Mouse (Mus musculus) embryonic facial prominence, embryonic 13.5 days (tissue): ENCODE measurements around the gene Colq. TPM values are rescaled to one million over a fixed set of nuclear protein-coding genes. Genes with fewer than 3 reads are reported as not detected.
"Not testable (repeated sequence)": the region's sequence is repeated elsewhere in the genome, so short reads cannot be mapped to it uniquely, and the experiment has no call there.

Source experiments
- ATAC-seq: fragments of 200-750 bp; cut with Nextera tagmentation; 2 replicates; pipeline ENCODE4 v1.8.0; 2017; ENCODE audit warnings: low read depth; ENCODE audit not compliant: insufficient number of reproducible peaks, insufficient read depth, low FRiP score, low TSS enrichment
- H3K27ac ChIP-seq: fragments of 300-500 bp; sonication (generic); 2 replicates; pipeline ENCODE4 v1.5.1; 2015; ENCODE audit warnings: moderate library complexity, mild to moderate bottlenecking, inconsistent platforms
- H3K27me3 ChIP-seq: fragments of 300-500 bp; sonication (generic); 2 replicates; pipeline ENCODE4 v1.6.1; 2015; ENCODE audit warnings: mild to moderate bottlenecking, inconsistent platforms
- H3K36me3 ChIP-seq: fragments of 300-500 bp; sonication (generic); 2 replicates; pipeline ENCODE4 v1.6.1; 2015; ENCODE audit warnings: mild to moderate bottlenecking, inconsistent platforms
- H3K4me1 ChIP-seq: fragments of 300-500 bp; sonication (generic); 2 replicates; pipeline ENCODE4 v1.6.1; 2015; ENCODE audit warnings: inconsistent platforms
- H3K4me2 ChIP-seq: fragments of 300-500 bp; sonication (generic); 2 replicates; pipeline ENCODE4 v1.6.1; 2015; ENCODE audit warnings: moderate library complexity, mild to moderate bottlenecking, inconsistent platforms
- H3K4me3 ChIP-seq: fragments of 300-500 bp; sonication (generic); 2 replicates; pipeline ENCODE4 v1.5.1; 2015; ENCODE audit warnings: mild to moderate bottlenecking, inconsistent platforms
- H3K9ac ChIP-seq: fragments of 300-500 bp; sonication (generic); 2 replicates; pipeline ENCODE4 v1.6.1; 2015; ENCODE audit warnings: mild to moderate bottlenecking, inconsistent platforms
- H3K9me3 ChIP-seq: fragments of 300-500 bp; sonication (generic); 2 replicates; pipeline ENCODE4 v1.6.1; 2016; ENCODE audit warnings: inconsistent platforms
- WGBS: fragments of 180-500 bp; shearing (Covaris S2); methylation state at CpG from one replicate; pipeline ENCODE4 v1.1.7; 2015; ENCODE audit warnings: mixed read lengths; 5-methylcytosine and 5-hydroxymethylcytosine counted together
- polyA plus RNA-seq: library from polyadenylated mRNA; unstranded; fragments of >200 nt; fragmentation: Nextera tagmentation; extraction: Ambion mirVana; gene quantifications from 2 replicates; pipeline ENCODE4 v1.2.1, GENCODE M21; 2015

Colq gene
- 0.39 and 0.47 TPM in 2 replicates for polyA plus RNA-seq

GRCm38 (mm10) chr14:31591243-31591642, at the start of gene Colq:
Colq (minus strand) TSS chr14:31591343.
- H3K9me3 ChIP-seq = no peaks in the 10 kb centered on the region
- 0 out of 2 replicates have a peak, but pooled peaks cover 3% of the 10 kb centered on the region for H3K4me1 ChIP-seq
- no peak within 1 kb of the TSS for H3K9ac ChIP-seq
- H3K4me2 ChIP-seq = no peak within 1 kb of the TSS
- H3K27ac ChIP-seq = no peak within 1 kb of the TSS
- no peak for ATAC-seq
- no peaks in the 10 kb centered on the region for H3K36me3 ChIP-seq
- no peak within 1 kb of the TSS for H3K4me3 ChIP-seq
- WGBS = 77% methylated on average over 3 of the region's 3 CpGs
- no peaks in the 10 kb centered on the region for H3K27me3 ChIP-seq

GRCm38 (mm10) chr14:31640346-31640889, 49.3 kb upstream of the Colq start, which contains the start of gene Gm49387:
Gm49387 (minus strand) TSS chr14:31640878.
- peak within 1 kb of the TSS; percentile 93 for H3K27ac ChIP-seq
- peak within 1 kb of the TSS; percentile 79 for H3K9ac ChIP-seq
- peak within 1 kb of the TSS; percentile 92 for H3K4me2 ChIP-seq
- no peaks in the 10 kb centered on the region for H3K36me3 ChIP-seq
- 4% methylated on average over 26 of the region's 26 CpGs for WGBS
- H3K27me3 ChIP-seq = no peaks in the 10 kb centered on the region
- peak within 1 kb of the TSS; percentile 66 for H3K4me3 ChIP-seq
- H3K9me3 ChIP-seq = no peaks in the 10 kb centered on the region
- peaks cover 15% of the 10 kb centered on the region for H3K4me1 ChIP-seq
- peak; percentile 15; the same call in 1 of the 2 replicates for ATAC-seq

DNA sequence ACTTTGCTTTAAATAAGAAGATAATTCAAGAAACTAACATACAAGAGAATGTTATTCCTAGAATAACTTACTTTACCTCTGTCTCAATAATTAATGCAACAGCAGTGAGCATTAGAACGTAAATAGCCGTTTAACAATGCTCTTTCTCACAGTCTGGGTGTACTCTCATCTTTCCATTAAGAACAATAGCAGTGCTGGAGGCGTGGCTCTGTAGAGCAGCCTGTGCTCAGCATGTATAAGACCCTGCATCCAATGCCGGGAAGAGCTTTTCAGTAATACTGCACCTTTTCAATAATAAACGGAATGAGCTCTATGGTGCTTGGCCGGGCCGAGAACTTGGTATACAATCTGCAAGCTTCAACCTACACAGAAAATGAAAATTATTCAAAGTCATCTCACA, 39.5 kb upstream of the Colq start:
- no peak overlapping the region for H3K4me2 ChIP-seq
- no peak overlapping the region for H3K9ac ChIP-seq
- H3K36me3 ChIP-seq = no peaks in the 10 kb centered on the region
- no peak overlapping the region for H3K27ac ChIP-seq
- H3K9me3 ChIP-seq = no peaks in the 10 kb centered on the region
- WGBS = 68% methylated on average over 7 of the region's 7 CpGs
- no peaks in the 10 kb centered on the region for H3K4me1 ChIP-seq
- H3K4me3 ChIP-seq = no peak overlapping the region
- ATAC-seq = no peak
- H3K27me3 ChIP-seq = no peaks in the 10 kb centered on the region

GRCm38 (mm10) chr14:31622748-31623147, 31.6 kb upstream of the Colq start:
- H3K27ac ChIP-seq = no peak overlapping the region
- ATAC-seq = no peak
- no peaks in the 10 kb centered on the region for H3K27me3 ChIP-seq
- no peak overlapping the region for H3K4me3 ChIP-seq
- H3K36me3 ChIP-seq = 0 out of 2 replicates have a peak, but pooled peaks cover 5% of the 10 kb centered on the region
- H3K9ac ChIP-seq = no peak overlapping the region
- no peaks in the 10 kb centered on the region for H3K4me1 ChIP-seq
- 83% methylated on average over 12 of the region's 12 CpGs for WGBS
- H3K4me2 ChIP-seq = no peak overlapping the region
- H3K9me3 ChIP-seq = no peaks in the 10 kb centered on the region

DNA sequence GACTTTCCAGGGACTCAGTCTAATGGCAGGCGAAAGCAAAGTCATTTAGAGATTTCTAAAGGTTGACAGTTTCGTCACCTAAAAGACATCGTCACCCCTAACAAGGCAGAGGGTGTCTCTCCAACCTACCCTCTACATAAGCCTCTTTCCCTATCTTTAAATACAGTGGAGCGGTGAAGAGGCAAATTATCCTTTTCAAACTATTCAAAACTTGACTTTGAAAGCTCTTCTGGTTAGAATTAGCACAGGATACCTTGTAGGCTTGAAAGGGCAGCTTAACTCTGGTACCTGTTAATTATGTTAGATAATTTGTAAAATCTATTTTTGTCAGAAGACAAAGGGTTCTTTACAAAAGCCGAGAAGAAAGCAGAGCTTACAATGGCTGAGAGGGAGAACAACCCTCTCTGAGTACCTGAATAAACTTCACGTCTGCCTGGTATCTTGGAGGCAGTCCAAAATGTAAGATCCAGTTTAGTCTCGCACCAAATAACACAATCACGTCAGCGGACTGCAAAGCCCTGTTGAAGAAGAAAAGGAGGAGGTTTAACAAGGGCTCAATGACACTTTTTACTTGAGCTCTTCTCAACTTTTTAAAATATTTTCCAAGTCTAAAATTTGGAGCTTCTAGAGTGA, 29.6 kb upstream of the Colq start:
- Histone ChIP-seq H3K36me3 (0 out of 2 replicates have a peak, but pooled peaks cover 5% of the 10 kb centered on the region), H3K9me3 (no peaks in the 10 kb centered on the region), H3K4me1 (no peaks in the 10 kb centered on the region), H3K27me3 (no peaks in the 10 kb centered on the region), H3K9ac (no peak overlapping the region), H3K4me2 (no peak overlapping the region), H3K27ac (no peak overlapping the region), H3K4me3 (no peak overlapping the region)
- WGBS = 65% methylated on average over 9 of the region's 9 CpGs
- no peak for ATAC-seq

- no peak overlapping the region for H3K27ac ChIP-seq
- H3K9ac ChIP-seq = no peak overlapping the region
- H3K27me3 ChIP-seq = no peaks in the 10 kb centered on the region
- 84% methylated on average over 3 of the region's 3 CpGs for WGBS
- no peak overlapping the region for H3K4me2 ChIP-seq
- no peak overlapping the region for H3K4me3 ChIP-seq
- H3K36me3 ChIP-seq = 0 out of 2 replicates have a peak, but pooled peaks cover 5% of the 10 kb centered on the region
- no peaks in the 10 kb centered on the region for H3K9me3 ChIP-seq
- no peaks in the 10 kb centered on the region for H3K4me1 ChIP-seq
- no peak for ATAC-seq
Measured at GRCm38 (mm10) chr14:31617997-31618396, 26.9 kb upstream of the Colq start.

DNA sequence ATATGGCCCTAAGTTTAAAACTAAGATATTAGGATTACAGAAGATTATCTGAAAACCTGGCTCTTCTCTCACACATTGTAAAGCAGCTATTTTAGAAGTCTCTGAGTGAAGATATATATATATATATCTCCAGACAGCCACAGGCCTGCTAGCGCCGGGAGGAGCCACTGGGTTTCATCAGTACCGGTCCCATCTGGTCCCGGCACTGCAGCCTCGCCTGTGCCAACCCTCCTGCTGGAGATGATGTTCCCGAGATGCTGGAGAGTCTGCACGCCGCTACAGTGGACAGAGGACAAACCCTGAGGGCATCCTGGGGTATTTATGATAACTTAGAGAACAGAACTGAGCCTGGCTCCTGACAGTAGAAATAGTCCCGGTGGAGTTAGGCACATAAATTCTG, 26.1 kb upstream of the Colq start:
- H3K4me1 ChIP-seq = no peaks in the 10 kb centered on the region
- H3K9ac ChIP-seq = no peak overlapping the region
- H3K36me3 ChIP-seq = peaks cover 10% of the 10 kb centered on the region; the same call in 1 of the 2 replicates
- WGBS = 88% methylated on average over 9 of the region's 9 CpGs
- no peaks in the 10 kb centered on the region for H3K27me3 ChIP-seq
- H3K4me2 ChIP-seq = no peak overlapping the region
- no peak overlapping the region for H3K27ac ChIP-seq
- H3K4me3 ChIP-seq = no peak overlapping the region
- H3K9me3 ChIP-seq = no peaks in the 10 kb centered on the region
- no peak for ATAC-seq

DNA sequence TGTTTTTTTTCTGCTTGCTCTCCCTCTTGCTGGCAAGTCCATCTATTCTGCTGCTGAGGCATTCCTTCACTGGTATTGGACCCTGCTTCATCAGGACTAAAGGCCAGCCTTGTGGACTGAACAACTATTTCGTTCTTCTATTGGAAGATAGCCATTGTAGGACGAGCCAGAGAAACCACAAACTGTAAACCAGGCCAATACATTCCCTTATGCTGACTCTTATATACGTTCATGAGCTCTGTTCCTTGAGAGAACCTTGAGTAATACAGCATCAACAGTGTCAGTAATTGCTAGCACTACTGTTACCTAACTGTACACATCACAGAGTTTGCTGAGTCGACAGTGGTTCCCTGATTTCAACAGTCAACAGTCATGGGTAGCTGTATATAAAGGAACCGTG, 22.5 kb upstream of the Colq start:
- Histone ChIP-seq H3K27ac (no peak overlapping the region), H3K36me3 (peaks cover 5% of the 10 kb centered on the region; the same call in 1 of the 2 replicates), H3K4me1 (no peaks in the 10 kb centered on the region), H3K27me3 (no peaks in the 10 kb centered on the region), H3K9ac (no peak overlapping the region), H3K9me3 (no peaks in the 10 kb centered on the region), H3K4me2 (no peak overlapping the region), H3K4me3 (no peak overlapping the region)
- 78% methylated on average over 5 of the region's 5 CpGs for WGBS
- no peak for ATAC-seq

DNA sequence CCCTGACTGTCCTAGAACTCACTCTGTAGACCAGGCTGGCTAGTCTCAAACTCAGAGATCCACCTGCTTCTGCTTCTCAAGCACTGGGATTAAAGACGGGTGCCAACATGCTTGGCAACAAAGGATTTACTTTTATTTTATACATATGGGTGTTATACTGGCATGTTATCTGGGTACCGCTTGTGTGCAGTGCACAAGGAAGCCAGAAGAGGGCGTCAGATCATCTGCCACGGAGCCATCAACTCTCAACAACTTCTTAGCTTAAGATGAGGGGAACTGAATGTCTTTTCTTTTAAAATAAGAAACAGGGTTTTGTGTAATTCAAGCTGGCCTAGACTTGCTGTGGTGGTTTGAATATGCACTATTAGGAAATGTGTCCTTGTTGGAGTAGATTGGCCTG, 20.8 kb upstream of the Colq start:
- no peak overlapping the region for H3K4me3 ChIP-seq
- H3K4me1 ChIP-seq = no peaks in the 10 kb centered on the region
- ATAC-seq = no peak
- no peak overlapping the region for H3K4me2 ChIP-seq
- no peaks in the 10 kb centered on the region for H3K9me3 ChIP-seq
- H3K27ac ChIP-seq = no peak overlapping the region
- H3K27me3 ChIP-seq = no peaks in the 10 kb centered on the region
- H3K9ac ChIP-seq = no peak overlapping the region
- WGBS = 60% methylated on average over 4 of the region's 4 CpGs
- H3K36me3 ChIP-seq = peaks cover 5% of the 10 kb centered on the region; the same call in 1 of the 2 replicates

DNA sequence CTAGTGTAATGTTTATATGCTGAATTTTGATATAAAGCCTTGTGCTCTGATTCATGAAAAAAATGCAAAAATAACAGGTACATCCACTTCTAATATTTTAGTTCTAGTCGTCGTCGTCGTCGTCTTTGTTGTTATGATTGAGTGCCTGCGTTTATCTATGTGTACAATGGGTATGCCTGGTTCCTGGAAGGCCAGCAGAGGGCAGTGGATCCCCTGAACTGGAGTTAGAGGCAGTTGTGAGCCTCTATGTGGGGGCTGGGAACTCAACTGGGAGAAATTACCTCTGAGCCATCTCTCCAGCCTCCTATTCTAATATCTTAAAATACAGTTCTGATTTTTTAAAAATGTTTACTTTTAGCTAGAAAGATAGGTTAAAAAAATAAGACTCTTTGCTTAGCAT, 14.4 kb upstream of the Colq start:
- no peak for ATAC-seq
- no peaks in the 10 kb centered on the region for H3K27me3 ChIP-seq
- WGBS = 52% methylated on average over 6 of the region's 6 CpGs
- H3K27ac ChIP-seq = no peak overlapping the region
- no peak overlapping the region for H3K9ac ChIP-seq
- no peaks in the 10 kb centered on the region for H3K36me3 ChIP-seq
- H3K4me1 ChIP-seq = no peaks in the 10 kb centered on the region
- H3K4me2 ChIP-seq = no peak overlapping the region
- no peaks in the 10 kb centered on the region for H3K9me3 ChIP-seq
- no peak overlapping the region for H3K4me3 ChIP-seq

GRCm38 (mm10) chr14:31604916-31605315, 13.8 kb upstream of the Colq start:
- Histone ChIP-seq H3K4me2 (no peak overlapping the region), H3K27ac (no peak overlapping the region), H3K9me3 (no peaks in the 10 kb centered on the region), H3K36me3 (no peaks in the 10 kb centered on the region), H3K9ac (no peak overlapping the region), H3K27me3 (no peaks in the 10 kb centered on the region), H3K4me1 (no peaks in the 10 kb centered on the region), H3K4me3 (no peak overlapping the region)
- WGBS = 72% methylated on average over 5 of the region's 5 CpGs
- ATAC-seq = no peak

DNA sequence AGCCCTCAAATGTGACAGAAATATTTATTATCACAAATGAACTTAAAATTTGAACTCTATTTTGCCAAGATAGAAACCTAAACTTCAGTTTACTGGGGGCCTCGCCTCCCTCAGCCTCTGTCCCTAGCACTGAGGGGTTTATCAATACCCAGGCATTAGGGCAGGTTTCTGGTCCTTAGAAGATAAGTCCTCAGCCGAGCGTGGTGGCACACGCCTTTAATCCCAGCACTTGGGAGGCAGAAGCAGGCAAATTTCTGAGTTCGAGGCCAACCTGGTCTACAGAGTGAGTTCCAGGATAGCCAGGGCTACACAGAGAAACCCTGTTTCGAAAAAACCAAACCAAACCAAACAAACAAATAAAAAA, 11.5 kb upstream of the Colq start:
- 85% methylated on average over 6 of the region's 6 CpGs for WGBS
- H3K36me3 ChIP-seq, H3K27ac ChIP-seq, H3K4me1 ChIP-seq, H3K27me3 ChIP-seq, H3K9me3 ChIP-seq, H3K4me3 ChIP-seq, H3K9ac ChIP-seq, H3K4me2 ChIP-seq, ATAC-seq: not testable (repeated sequence)
